Mouse (Mus musculus) heart, postnatal 0 days (tissue): ENCODE data around the gene Mettl7a1. TPM values are rescaled to one million over a fixed set of nuclear protein-coding genes. Genes with fewer than 3 reads are reported as not detected.
"Not testable (repeated sequence)": the region's sequence is repeated elsewhere in the genome, so short reads cannot be mapped to it uniquely, and the experiment has no call there.

Experiments used
- ATAC-seq: fragments of 200-750 bp; cut with Nextera tagmentation; 2 replicates; pipeline ENCODE4 v1.8.0; 2017; ENCODE audit warnings: low read depth, moderate number of reproducible peaks, moderate library complexity; ENCODE audit not compliant: insufficient read depth
- DNase-seq: peaks from one replicate; pipeline ENCODE4 v3.0.0-alpha.2; 2016; ENCODE audit warnings: low spot score
- H3K27ac ChIP-seq: fragments of 300-500 bp; sonication (generic); 2 replicates; pipeline ENCODE4 v1.5.1; 2014; ENCODE audit warnings: low read depth, mild to moderate bottlenecking
- H3K27me3 ChIP-seq: fragments of 300-500 bp; sonication (generic); 2 replicates; pipeline ENCODE4 v1.6.1; 2014; ENCODE audit warnings: low read length, mixed read lengths; ENCODE audit not compliant: control insufficient read depth, insufficient read depth
- H3K36me3 ChIP-seq: fragments of 300-500 bp; sonication (generic); replicated peaks from 2 replicates; pipeline ENCODE4 v1.6.1; 2014; ENCODE audit warnings: low read length, mixed read lengths; ENCODE audit not compliant: control insufficient read depth, insufficient read depth
- H3K4me1 ChIP-seq: fragments of 300-500 bp; sonication (generic); 2 replicates; pipeline ENCODE4 v1.6.1; 2014; ENCODE audit warnings: antibody characterized with exemption; ENCODE audit not compliant: control insufficient read depth, insufficient read depth
- H3K4me2 ChIP-seq: fragments of 300-500 bp; sonication (generic); 2 replicates; pipeline ENCODE4 v1.6.1; 2014; ENCODE audit warnings: low read depth, mild to moderate bottlenecking, low read length, moderate library complexity
- H3K4me3 ChIP-seq: fragments of 300-500 bp; sonication (generic); 2 replicates; pipeline ENCODE4 v1.5.1; 2014; ENCODE audit warnings: low read depth, low read length
- H3K9ac ChIP-seq: fragments of 300-500 bp; sonication (generic); replicated peaks from 2 replicates; pipeline ENCODE4 v1.6.1; 2014; ENCODE audit warnings: low read depth, low read length, mixed read lengths
- H3K9me3 ChIP-seq: fragments of 300-500 bp; sonication (generic); replicated peaks from 2 replicates; pipeline ENCODE4 v1.6.1; 2016; ENCODE audit warnings: low read length; ENCODE audit not compliant: control insufficient read depth
- CTCF ChIP-seq: IDR thresholded peaks from 2 replicates; pipeline ENCODE4 v1.5.1; 2016; ENCODE audit warnings: antibody characterized with exemption, control low read depth, low read depth
- EP300 ChIP-seq: IDR thresholded peaks from 2 replicates; pipeline ENCODE4 v1.6.1; 2016; ENCODE audit warnings: antibody characterized with exemption, low read depth
- WGBS: fragments of 180-500 bp; shearing (Covaris S2); extraction: QIAGEN DNeasy Blood & Tissue Kit; methylation state at CpG from one replicate; pipeline ENCODE4 v1.1.7; 2014; 5-methylcytosine and 5-hydroxymethylcytosine counted together
- polyA plus RNA-seq: library from polyadenylated mRNA; unstranded; fragments of >200 nt; fragmentation: Nextera tagmentation; extraction: Ambion mirVana; gene quantifications from 2 replicates; pipeline ENCODE4 v1.2.1, GENCODE M21; 2015
- total RNA-seq: library from RNA; depleted of rRNA; stranded (reverse); fragments of >200 nt; gene quantifications from 2 replicates; pipeline ENCODE4 v1.2.3, GENCODE M21; 2014; ENCODE audit warnings: low replicate concordance; rRNA removed

The Mettl7a1 gene
- total RNA-seq (23.6 and 31.0 TPM in 2 replicates), polyA plus RNA-seq (7.0 and 7.1 TPM in 2 replicates)

GRCm38 (mm10) chr15:100304019-100304991 is at the start of gene Mettl7a1:
Mettl7a1 (plus strand) TSS chr15:100304140.
- DNase-seq (peak; percentile 70), ATAC-seq (peak; percentile 87)
- no peaks in the 10 kb centered on the region for H3K27me3 ChIP-seq
- no peaks in the 10 kb centered on the region for H3K9me3 ChIP-seq
- peak within 1 kb of the TSS; percentile 62 for H3K4me3 ChIP-seq
- 1% methylated on average over 22 of the region's 30 CpGs for WGBS
- peak within 1 kb of the TSS; percentile 72 for H3K9ac ChIP-seq
- H3K36me3 ChIP-seq, result no peaks in the 10 kb centered on the region
- peak within 1 kb of the TSS; percentile 92 for H3K27ac ChIP-seq
- H3K4me2 ChIP-seq, result peak within 1 kb of the TSS; percentile 85
- TF ChIP-seq EP300 (no peak), CTCF (no peak)
- H3K4me1 ChIP-seq, result peaks cover 3% of the 10 kb centered on the region; the same call in 1 of the 2 replicates

- WGBS, result 82% methylated on average over 6 of the region's 6 CpGs
- no peak for DNase-seq
- Histone ChIP-seq H3K36me3 (peaks cover 82% of the 10 kb centered on the region), H3K4me1 (no peaks in the 10 kb centered on the region), H3K9ac (no peak overlapping the region), H3K4me3 (no peak overlapping the region), H3K9me3 (no peaks in the 10 kb centered on the region), H3K27me3 (no peaks in the 10 kb centered on the region), H3K27ac (no peak overlapping the region), H3K4me2 (no peak overlapping the region)
- TF ChIP-seq CTCF (no peak), EP300 (no peak)
- ATAC-seq, result no peak
Observed at GRCm38 (mm10) chr15:100256386-100256785, 47.6 kb upstream of the Mettl7a1 start.

GRCm38 (mm10) chr15:100257305-100257704 is 46.6 kb upstream of the Mettl7a1 start:
- H3K4me1 ChIP-seq, result no peaks in the 10 kb centered on the region
- DNase-seq (no peak), ATAC-seq (no peak)
- H3K9ac ChIP-seq, result no peak overlapping the region
- no peaks in the 10 kb centered on the region for H3K27me3 ChIP-seq
- TF ChIP-seq EP300 (no peak), CTCF (no peak)
- 84% methylated on average over 5 of the region's 5 CpGs for WGBS
- H3K4me2 ChIP-seq, result no peak overlapping the region
- no peak overlapping the region for H3K4me3 ChIP-seq
- H3K9me3 ChIP-seq, result no peaks in the 10 kb centered on the region
- peaks cover 76% of the 10 kb centered on the region for H3K36me3 ChIP-seq
- no peak overlapping the region for H3K27ac ChIP-seq

- no peaks in the 10 kb centered on the region for H3K4me1 ChIP-seq
- no peak overlapping the region for H3K27ac ChIP-seq
- H3K27me3 ChIP-seq, result no peaks in the 10 kb centered on the region
- H3K9me3 ChIP-seq, result no peaks in the 10 kb centered on the region
- H3K9ac ChIP-seq, result no peak overlapping the region
- H3K36me3 ChIP-seq, result peaks cover 62% of the 10 kb centered on the region
- 93% methylated on average over 7 of the region's 7 CpGs for WGBS
- no peak overlapping the region for H3K4me3 ChIP-seq
- TF ChIP-seq CTCF, result no peak
- TF ChIP-seq EP300, result no peak
- H3K4me2 ChIP-seq, result no peak overlapping the region
- DNase-seq, result no peak
- no peak for ATAC-seq
Observed at GRCm38 (mm10) chr15:100258646-100259425, 45.1 kb upstream of the Mettl7a1 start.

GRCm38 (mm10) chr15:100260351-100260750 is 43.6 kb upstream of the Mettl7a1 start:
- H3K9me3 ChIP-seq, ATAC-seq, H3K4me2 ChIP-seq, H3K4me3 ChIP-seq, H3K27ac ChIP-seq, H3K9ac ChIP-seq, H3K27me3 ChIP-seq, DNase-seq, H3K4me1 ChIP-seq: not testable (repeated sequence)
- peaks cover 48% of the 10 kb centered on the region for H3K36me3 ChIP-seq
- 90% methylated on average over 7 of the region's 7 CpGs for WGBS
